ENCODE assay signal across 8 mouse cellular contexts in the genomic region with DNA sequence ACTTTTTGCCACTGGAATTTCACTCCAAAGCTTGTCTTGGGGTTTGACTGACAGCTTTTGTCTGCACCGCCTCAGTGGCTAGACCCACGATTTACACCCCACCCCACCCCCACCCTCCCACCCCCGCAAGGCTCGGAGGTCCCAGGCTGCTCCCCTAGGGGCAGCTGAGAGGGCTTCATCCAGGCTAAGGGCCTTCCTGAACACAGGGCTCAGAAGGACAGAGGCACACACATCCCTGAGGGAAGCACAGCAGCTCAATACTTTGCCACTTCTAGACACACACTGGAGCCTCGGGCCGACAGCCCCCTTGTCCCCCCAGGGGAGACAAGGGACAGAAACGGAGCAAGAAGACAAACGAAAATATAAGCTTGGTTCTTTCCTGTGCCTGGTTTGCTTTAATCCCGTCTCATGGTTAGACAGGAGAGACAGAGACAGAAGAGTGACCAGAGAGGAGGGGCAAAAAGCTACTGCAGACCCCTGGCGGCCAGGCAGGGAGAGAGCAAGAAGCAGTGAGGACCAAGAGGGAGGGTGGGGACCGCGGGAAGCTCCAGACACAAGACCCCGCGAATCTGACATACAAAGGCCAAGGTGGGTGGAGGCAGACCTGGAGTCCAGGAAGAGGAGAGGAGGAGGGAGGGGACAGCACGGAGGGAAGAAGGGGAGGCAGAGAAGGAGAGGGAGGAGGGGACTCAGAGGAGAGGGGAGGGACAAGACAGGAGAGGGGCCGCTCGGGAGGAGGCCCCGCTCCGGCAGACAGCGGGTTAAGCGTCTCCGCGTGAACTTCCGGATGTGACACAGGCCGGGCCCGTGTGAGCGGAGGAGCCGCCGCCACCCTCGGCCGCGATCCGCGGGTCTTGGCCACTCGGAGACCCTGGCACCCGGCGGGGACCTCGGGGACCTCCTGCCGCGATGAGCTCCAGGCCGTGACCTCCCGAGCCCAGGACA. TPM values are rescaled to one million over a fixed set of nuclear protein-coding genes. Genes with fewer than 3 reads are reported as not detected.
DNase-seq lines count a peak whose midpoint lies in the region; ATAC-seq and TF ChIP-seq lines count a peak whose summit lies in the region.

A gene (plus strand): TSS at position 494 of the 945 bp plus-strand sequence.

- ATAC-seq in kidney, embryonic 15.5 days (replicated peaks; ENCODE audit: low FRiP score), result peak; percentile 68
- ATAC-seq in liver, embryonic 13.5 days (ENCODE audit: low read depth), result peak; percentile 10; the same call in 1 of the 2 replicates

- H3K9ac ChIP-seq in kidney, embryonic 15.5 days, result peak within 1 kb of the TSS; percentile 61
- H3K9ac ChIP-seq in liver, embryonic 13.5 days, result no peak within 1 kb of the TSS

- peak; percentile 19; the same call in 1 of the 2 replicates for TF ChIP-seq POLR2A in cortical plate, adult 2 months (IDR thresholded peaks at IDR 0.05; ENCODE audit: extremely low read depth, insufficient read depth, low read length)
- no peak for TF ChIP-seq POLR2A in thymus, adult 2 months (IDR thresholded peaks at IDR 0.05; ENCODE audit: control insufficient read depth, extremely low read depth, insufficient read depth, low read length, poor library complexity)

- H3K4me3 ChIP-seq in cortical plate, adult 2 months (ENCODE audit: insufficient read depth, low read length), result peak within 1 kb of the TSS; percentile 84
- H3K4me3 ChIP-seq in kidney, embryonic 15.5 days (replicated peaks), result peak within 1 kb of the TSS; percentile 62
- H3K4me3 ChIP-seq in liver, embryonic 13.5 days (replicated peaks), result peak within 1 kb of the TSS; percentile 49
- H3K4me3 ChIP-seq in thymus, adult 2 months (ENCODE audit: control insufficient read depth, insufficient read depth, low read length), result peak within 1 kb of the TSS; percentile 51

- no peaks in the 10 kb centered on the region for H3K9me3 ChIP-seq in kidney, embryonic 15.5 days (replicated peaks)
- no peaks in the 10 kb centered on the region for H3K9me3 ChIP-seq in liver, embryonic 13.5 days (replicated peaks)

- DNase-seq in 3134 (ENCODE audit: extremely low read depth, insufficient read length, low spot score) (peak; percentile 65), R1 (ENCODE audit: low read depth, low spot score) (peak; percentile 71)
- peak; percentile 56 to 65 for DNase-seq in heart, adult 18-20 months
- no peak for DNase-seq in liver, embryonic 13.5 days
- DNase-seq in neural tube, embryonic 10.5 days (ENCODE audit: extremely low spot score, low spot score), result peak; percentile 80
- peak; percentile 68 for DNase-seq in thymus, adult 2 months

- H3K27me3 ChIP-seq in kidney, embryonic 15.5 days, result peaks cover 5% of the 10 kb centered on the region; the same call in 1 of the 2 replicates
- H3K27me3 ChIP-seq in liver, embryonic 13.5 days, result peaks cover 60% of the 10 kb centered on the region
- no peaks in the 10 kb centered on the region; the same call in 1 of the 2 replicates for H3K27me3 ChIP-seq in thymus, adult 2 months (ENCODE audit: control insufficient read depth, insufficient read depth, low read length)

- WGBS in kidney, embryonic 15.5 days, result 1% methylated on average over 42 of the region's 42 CpGs
- WGBS in liver, embryonic 13.5 days (ENCODE audit: insufficient replicate concordance), result under 1% methylated on average over 42 of the region's 42 CpGs
- WGBS in thymus, adult 2 months, result 1% methylated on average over 42 of the region's 42 CpGs

- TF ChIP-seq CTCF in cortical plate, adult 2 months (IDR thresholded peaks at IDR 0.05; ENCODE audit: extremely low read depth, insufficient read depth, low read length), result peak; percentile 36
- TF ChIP-seq CTCF in thymus, adult 2 months (IDR thresholded peaks at IDR 0.05; ENCODE audit: borderline replicate concordance, control insufficient read depth, extremely low read depth, insufficient read depth, low read length, poor library complexity), result peak; percentile 79; the same call in 1 of the 2 replicates

- H3K4me2 ChIP-seq in kidney, embryonic 15.5 days, result peak within 1 kb of the TSS; percentile 81
- peak within 1 kb of the TSS; percentile 65 for H3K4me2 ChIP-seq in liver, embryonic 13.5 days

- no peaks in the 10 kb centered on the region for H3K4me1 ChIP-seq in cortical plate, adult 2 months (ENCODE audit: control insufficient read depth, insufficient read depth, low read length)
- H3K4me1 ChIP-seq in kidney, embryonic 15.5 days, result peaks cover 44% of the 10 kb centered on the region
- 0 out of 2 replicates have a peak, but pooled peaks cover 3% of the 10 kb centered on the region for H3K4me1 ChIP-seq in liver, embryonic 13.5 days (replicated peaks)
- H3K4me1 ChIP-seq in thymus, adult 2 months (replicated peaks; ENCODE audit: control insufficient read depth, insufficient read depth, low read length), result peaks cover 18% of the 10 kb centered on the region

- H3K27ac ChIP-seq in cortical plate, adult 2 months (ENCODE audit: insufficient read depth, low read length), result no peak within 1 kb of the TSS
- peak within 1 kb of the TSS; percentile 28 for H3K27ac ChIP-seq in kidney, embryonic 15.5 days
- H3K27ac ChIP-seq in liver, embryonic 13.5 days, result no peak within 1 kb of the TSS
- no peak within 1 kb of the TSS for H3K27ac ChIP-seq in thymus, adult 2 months (ENCODE audit: control insufficient read depth, insufficient read depth, low read length)

- H3K36me3 ChIP-seq in kidney, embryonic 15.5 days, result peaks cover 8% of the 10 kb centered on the region
- H3K36me3 ChIP-seq in liver, embryonic 13.5 days, result no peaks in the 10 kb centered on the region
- no peaks in the 10 kb centered on the region for H3K36me3 ChIP-seq in thymus, adult 2 months (ENCODE audit: control insufficient read depth, insufficient read depth, low read length)

RNA-seq across cellular contexts. Expression of the gene that starts here (rescaled TPM):
- 83.3 and 84.0 TPM in 2 replicates for polyA plus RNA-seq in cortical plate, adult 2 months (2012; rRNA removed)
- 1 to 10 TPM; 4.8 to 6.1 TPM for total RNA-seq in heart, adult 18-20 months (2021)
- polyA plus RNA-seq in kidney, embryonic 15.5 days (2015; fragmentation: Nextera tagmentation; extraction: Ambion mirVana), result 22.5 and 28.9 TPM in 2 replicates
- 2.1 and 2.3 TPM in 2 replicates for polyA plus RNA-seq in liver, embryonic 13.5 days (2015; fragmentation: Nextera tagmentation; extraction: Ambion mirVana)
- 65.2 and 66.8 TPM in 2 replicates for polyA plus RNA-seq in thymus, adult 2 months (2012; rRNA removed)
